Mouse (Mus musculus): ENCODE results near the gene Tm7sf2. TPM values are rescaled to one million over a fixed set of nuclear protein-coding genes. Genes with fewer than 3 reads are reported as not detected.

Tm7sf2 gene
- total and polyA plus RNA-seq, 3 experiments = 7.6 to 13.1 TPM; not detected in 1

- Histone ChIP-seq H3K4me1 (ENCODE audit: control insufficient read depth in 1 of 2, insufficient read depth in 2 of 2, low read length in 2 of 2) (peaks cover 4 to 25% of the 10 kb centered on the region in 2 experiments; a peak in 3 of 4 replicates), H3K4me3 (ENCODE audit: control insufficient read depth in 1 of 2, insufficient read depth in 1 of 2, low read depth in 2 of 2, low read length in 2 of 2) (no peak overlapping the region), H3K27ac (ENCODE audit: control insufficient read depth, low read depth, low read length) (no peak overlapping the region), H3K9me3 (replicated peaks; ENCODE audit: insufficient read depth, low read length) (no peaks in the 10 kb centered on the region), H3K27me3 (ENCODE audit: control insufficient read depth in 1 of 2, insufficient read depth in 2 of 2, low read length in 2 of 2) (no peaks in the 10 kb centered on the region), H3K36me3 (ENCODE audit: control insufficient read depth in 1 of 2, insufficient read depth in 2 of 2, low read length in 2 of 2) (peaks cover 0 to 18% of the 10 kb centered on the region in 2 experiments; a peak in 2 of 4 replicates), H3K9ac (ENCODE audit: control insufficient read depth, low read depth, low read length, poor library complexity, severe bottlenecking) (no peak overlapping the region), H3K79me2 (ENCODE audit: control insufficient read depth, insufficient read depth, low read length, poor library complexity) (peaks cover 10% of the 10 kb centered on the region)
- no peak for DNase-seq (ENCODE audit: low read depth, low spot score)
- no peak for TF ChIP-seq CTCF (IDR thresholded peaks at IDR 0.05 in 2 of 3, conservative IDR thresholded peaks at IDR 0.05 in 1 of 3; ENCODE audit: control insufficient read depth in 1 of 3, insufficient read depth in 1 of 3, low read depth in 2 of 3, low read length in 3 of 3, poor library complexity in 1 of 3, severe bottlenecking in 1 of 3)
- TF ChIP-seq HCFC1 (IDR thresholded peaks at IDR 0.05; ENCODE audit: low read depth, low read length) = no peak
- TF ChIP-seq KAT2A (conservative IDR thresholded peaks at IDR 0.05; ENCODE audit: low read depth, low read length) = no peak
- no peak for TF ChIP-seq TAL1 (IDR thresholded peaks at IDR 0.05; ENCODE audit: low read length)
- TF ChIP-seq TBP (IDR thresholded peaks at IDR 0.05; ENCODE audit: low read depth, low read length) = no peak
- TF ChIP-seq USF1 (IDR thresholded peaks at IDR 0.05; ENCODE audit: low read depth, low read length) = no peak
- no peak for TF ChIP-seq MYB (IDR thresholded peaks at IDR 0.05; ENCODE audit: low read depth, low read length)
- no peak for TF ChIP-seq JUND (IDR thresholded peaks at IDR 0.05; ENCODE audit: low read depth, low read length)
- TF ChIP-seq GABPA (IDR thresholded peaks at IDR 0.05; ENCODE audit: low read depth, low read length) = no peak
- no peak for TF ChIP-seq CHD1 (IDR thresholded peaks at IDR 0.05; ENCODE audit: low read depth, low read length)
- TF ChIP-seq POLR2AphosphoS2 (IDR thresholded peaks at IDR 0.05; ENCODE audit: low read length) = no peak
- TF ChIP-seq SIN3A (IDR thresholded peaks at IDR 0.05; ENCODE audit: low read length) = no peak
- TF ChIP-seq ELF1 (IDR thresholded peaks at IDR 0.05; ENCODE audit: low read depth, low read length) = no peak
- TF ChIP-seq GATA1 (IDR thresholded peaks at IDR 0.05; ENCODE audit: low read depth, low read length) = no peak
- no peak for TF ChIP-seq ZC3H11A (IDR thresholded peaks at IDR 0.05; ENCODE audit: low read depth, low read length)
- TF ChIP-seq ZMIZ1 (IDR thresholded peaks at IDR 0.05; ENCODE audit: low read depth, low read length) = no peak
- TF ChIP-seq NELFE (IDR thresholded peaks at IDR 0.05; ENCODE audit: low read depth, low read length) = no peak
- no peak for TF ChIP-seq ETS1 (IDR thresholded peaks at IDR 0.05; ENCODE audit: low read depth, low read length)
- no peak for TF ChIP-seq RCOR1 (IDR thresholded peaks at IDR 0.05; ENCODE audit: low read depth, low read length)
- TF ChIP-seq ZKSCAN1 (IDR thresholded peaks at IDR 0.05; ENCODE audit: low read depth, low read length) = no peak
Observed at GRCm38 (mm10) chr19:6013691-6014090, 54.5 kb downstream of the Tm7sf2 start.

Other genes with a start within 250 kb of the Tm7sf2 start
- gene Frmd8, start 193.1 kb downstream of the Tm7sf2 start, total RNA-seq (2012; rRNA removed) = 20.8 and 22.8 TPM in 2 replicates
- 10 to 100 TPM in 1 of 2 experiments, not detected in 1; 34.4 TPM for gene Frmd8, start 193.1 kb downstream of the Tm7sf2 start, polyA plus RNA-seq (2012; ENCODE audit: insufficient read depth in 1 of 2, insufficient read length in 2 of 2, low read depth in 1 of 2, low replicate concordance in 2 of 2, missing spikeins in 1 of 2)
- 20.7 and 23.5 TPM in 2 replicates for gene Slc25a45, start 190.6 kb downstream of the Tm7sf2 start, total RNA-seq (2012; rRNA removed)
- 10 to 100 TPM in 1 of 2 experiments, not detected in 1; 30.7 TPM for gene Slc25a45, start 190.6 kb downstream of the Tm7sf2 start, polyA plus RNA-seq (2012; ENCODE audit: insufficient read depth in 1 of 2, insufficient read length in 2 of 2, low read depth in 1 of 2, low replicate concordance in 2 of 2, missing spikeins in 1 of 2)
- gene Tigd3, start 174.2 kb downstream of the Tm7sf2 start, total RNA-seq (2012; rRNA removed) = 1.9 and 2.1 TPM in 2 replicates
- 1 to 10 TPM in 1 of 2 experiments, not detected in 1; 2.2 TPM for gene Tigd3, start 174.2 kb downstream of the Tm7sf2 start, polyA plus RNA-seq (2012; ENCODE audit: insufficient read depth in 1 of 2, insufficient read length in 2 of 2, low read depth in 1 of 2, low replicate concordance in 2 of 2, missing spikeins in 1 of 2)
- 45.7 and 58.6 TPM in 2 replicates for gene Dpf2, start 155.4 kb downstream of the Tm7sf2 start, total RNA-seq (2012; rRNA removed)
- 100 to 1,000 TPM; 133 to 166 TPM for gene Dpf2, start 155.4 kb downstream of the Tm7sf2 start, polyA plus RNA-seq (2012; ENCODE audit: insufficient read depth in 1 of 2, insufficient read length in 2 of 2, low read depth in 1 of 2, low replicate concordance in 2 of 2, missing spikeins in 1 of 2)
- gene Cdc42ep2, start 143.6 kb downstream of the Tm7sf2 start, total RNA-seq (2012; rRNA removed) = 0.75 and 1.1 TPM in 2 replicates
- 1 to 10 TPM in 1 of 2 experiments, not detected in 1; 1.7 TPM for gene Cdc42ep2, start 143.6 kb downstream of the Tm7sf2 start, polyA plus RNA-seq (2012; ENCODE audit: insufficient read depth in 1 of 2, insufficient read length in 2 of 2, low read depth in 1 of 2, low replicate concordance in 2 of 2, missing spikeins in 1 of 2)
- gene Pola2, start 104.2 kb downstream of the Tm7sf2 start, total RNA-seq (2012; rRNA removed) = 75.3 and 77.3 TPM in 2 replicates
- gene Pola2, start 104.2 kb downstream of the Tm7sf2 start, polyA plus RNA-seq (2012; ENCODE audit: insufficient read depth in 1 of 2, insufficient read length in 2 of 2, low read depth in 1 of 2, low replicate concordance in 2 of 2, missing spikeins in 1 of 2) = 100 to 1,000 TPM in 1 of 2 experiments, 10 to 100 TPM in 1; 99.4 to 126 TPM
- not detected in 2 replicates for gene Slc22a20, start 82.2 kb downstream of the Tm7sf2 start, total RNA-seq (2012; rRNA removed)
- not detected for gene Slc22a20, start 82.2 kb downstream of the Tm7sf2 start, polyA plus RNA-seq (2012; ENCODE audit: insufficient read depth in 1 of 2, insufficient read length in 2 of 2, low read depth in 1 of 2, low replicate concordance in 2 of 2, missing spikeins in 1 of 2)
- gene Capn1, start 52.5 kb downstream of the Tm7sf2 start, total RNA-seq (2012; rRNA removed) = 42.5 and 43.4 TPM in 2 replicates
- gene Capn1, start 52.5 kb downstream of the Tm7sf2 start, polyA plus RNA-seq (2012; ENCODE audit: insufficient read depth in 1 of 2, insufficient read length in 2 of 2, low read depth in 1 of 2, low replicate concordance in 2 of 2, missing spikeins in 1 of 2) = 10 to 100 TPM in 1 of 2 experiments, not detected in 1; 75.2 TPM
- 12.5 and 14.3 TPM in 2 replicates for gene Syvn1, start 21.8 kb downstream of the Tm7sf2 start, total RNA-seq (2012; rRNA removed)
- gene Syvn1, start 21.8 kb downstream of the Tm7sf2 start, polyA plus RNA-seq (2012; ENCODE audit: insufficient read depth in 1 of 2, insufficient read length in 2 of 2, low read depth in 1 of 2, low replicate concordance in 2 of 2, missing spikeins in 1 of 2) = 10 to 100 TPM in 1 of 2 experiments, not detected in 1; 55.0 TPM
- 65.1 and 81.6 TPM in 2 replicates for gene Mrpl49, start 10.6 kb downstream of the Tm7sf2 start, total RNA-seq (2012; rRNA removed)
- gene Mrpl49, start 10.6 kb downstream of the Tm7sf2 start, polyA plus RNA-seq (2012; ENCODE audit: insufficient read depth in 1 of 2, insufficient read length in 2 of 2, low read depth in 1 of 2, low replicate concordance in 2 of 2, missing spikeins in 1 of 2) = 10 to 100 TPM in 1 of 2 experiments, not detected in 1; 98.7 TPM
- 2,020 and 2,413 TPM in 2 replicates for gene Fau, start 10.5 kb downstream of the Tm7sf2 start, total RNA-seq (2012; rRNA removed)
- 1,000 to 10,000 TPM in 1 of 2 experiments, not detected in 1; 2,967 TPM for gene Fau, start 10.5 kb downstream of the Tm7sf2 start, polyA plus RNA-seq (2012; ENCODE audit: insufficient read depth in 1 of 2, insufficient read length in 2 of 2, low read depth in 1 of 2, low replicate concordance in 2 of 2, missing spikeins in 1 of 2)
- gene Znhit2, start 7.2 kb downstream of the Tm7sf2 start, total RNA-seq (2012; rRNA removed) = 26.3 and 37.3 TPM in 2 replicates
- 10 to 100 TPM in 1 of 2 experiments, not detected in 1; 27.0 TPM for gene Znhit2, start 7.2 kb downstream of the Tm7sf2 start, polyA plus RNA-seq (2012; ENCODE audit: insufficient read depth in 1 of 2, insufficient read length in 2 of 2, low read depth in 1 of 2, low replicate concordance in 2 of 2, missing spikeins in 1 of 2)
- 29.4 and 30.9 TPM in 2 replicates for gene Vps51, start 8.9 kb upstream of the Tm7sf2 start, total RNA-seq (2012; rRNA removed)
- gene Vps51, start 8.9 kb upstream of the Tm7sf2 start, polyA plus RNA-seq (2012; ENCODE audit: insufficient read depth in 1 of 2, insufficient read length in 2 of 2, low read depth in 1 of 2, low replicate concordance in 2 of 2, missing spikeins in 1 of 2) = 10 to 100 TPM in 1 of 2 experiments, not detected in 1; 60.5 TPM
- not detected in 2 replicates for gene Tmem262, start 11.7 kb upstream of the Tm7sf2 start, total RNA-seq (2012; rRNA removed)
- under 1 TPM in 1 of 2 experiments, not detected in 1; 0.18 TPM for gene Tmem262, start 11.7 kb upstream of the Tm7sf2 start, polyA plus RNA-seq (2012; ENCODE audit: insufficient read depth in 1 of 2, insufficient read length in 2 of 2, low read depth in 1 of 2, low replicate concordance in 2 of 2, missing spikeins in 1 of 2)
- 0.42 and 0.65 TPM in 2 replicates for gene Gm28374, start 13.9 kb upstream of the Tm7sf2 start, total RNA-seq (2012; rRNA removed)
- under 1 TPM in 1 of 2 experiments, not detected in 1; 0.46 TPM for gene Gm28374, start 13.9 kb upstream of the Tm7sf2 start, polyA plus RNA-seq (2012; ENCODE audit: insufficient read depth in 1 of 2, insufficient read length in 2 of 2, low read depth in 1 of 2, low replicate concordance in 2 of 2, missing spikeins in 1 of 2)
- gene Zfpl1, start 16.6 kb upstream of the Tm7sf2 start, total RNA-seq (2012; rRNA removed) = 36.6 and 40.1 TPM in 2 replicates
- gene Zfpl1, start 16.6 kb upstream of the Tm7sf2 start, polyA plus RNA-seq (2012; ENCODE audit: insufficient read depth in 1 of 2, insufficient read length in 2 of 2, low read depth in 1 of 2, low replicate concordance in 2 of 2, missing spikeins in 1 of 2) = 10 to 100 TPM in 1 of 2 experiments, not detected in 1; 56.4 TPM
- gene Cdca5, start 16.6 kb upstream of the Tm7sf2 start, total RNA-seq (2012; rRNA removed) = 41.1 and 48.5 TPM in 2 replicates
- gene Cdca5, start 16.6 kb upstream of the Tm7sf2 start, polyA plus RNA-seq (2012; ENCODE audit: insufficient read depth in 1 of 2, insufficient read length in 2 of 2, low read depth in 1 of 2, low replicate concordance in 2 of 2, missing spikeins in 1 of 2) = 10 to 100 TPM in 1 of 2 experiments, not detected in 1; 56.5 TPM
- gene AC131692.1, start 26.0 kb upstream of the Tm7sf2 start, total RNA-seq (2012; rRNA removed) = 0.39 and 0.49 TPM in 2 replicates
- gene AC131692.1, start 26.0 kb upstream of the Tm7sf2 start, polyA plus RNA-seq (2012; ENCODE audit: insufficient read depth in 1 of 2, insufficient read length in 2 of 2, low read depth in 1 of 2, low replicate concordance in 2 of 2, missing spikeins in 1 of 2) = 1 to 10 TPM in 1 of 2 experiments, not detected in 1; 2.9 TPM
- 0.20 and 0.35 TPM in 2 replicates for gene Naaladl1, start 37.4 kb upstream of the Tm7sf2 start, total RNA-seq (2012; rRNA removed)
- 1 to 10 TPM in 1 of 2 experiments, not detected in 1; 1.7 TPM for gene Naaladl1, start 37.4 kb upstream of the Tm7sf2 start, polyA plus RNA-seq (2012; ENCODE audit: insufficient read depth in 1 of 2, insufficient read length in 2 of 2, low read depth in 1 of 2, low replicate concordance in 2 of 2, missing spikeins in 1 of 2)
- 34.0 and 44.4 TPM in 2 replicates for gene Sac3d1, start 50.3 kb upstream of the Tm7sf2 start, total RNA-seq (2012; rRNA removed)
- gene Sac3d1, start 50.3 kb upstream of the Tm7sf2 start, polyA plus RNA-seq (2012; ENCODE audit: insufficient read depth in 1 of 2, insufficient read length in 2 of 2, low read depth in 1 of 2, low replicate concordance in 2 of 2, missing spikeins in 1 of 2) = 10 to 100 TPM in 1 of 2 experiments, not detected in 1; 49.3 TPM
- 14.9 and 20.4 TPM in 2 replicates for gene Snx15, start 59.9 kb upstream of the Tm7sf2 start, total RNA-seq (2012; rRNA removed)
- gene Snx15, start 59.9 kb upstream of the Tm7sf2 start, polyA plus RNA-seq (2012; ENCODE audit: insufficient read depth in 1 of 2, insufficient read length in 2 of 2, low read depth in 1 of 2, low replicate concordance in 2 of 2, missing spikeins in 1 of 2) = 10 to 100 TPM in 1 of 2 experiments, not detected in 1; 35.3 TPM
- 0.19 TPM in 1 of 2 replicates, not detected in the other for gene Batf2, start 72.6 kb upstream of the Tm7sf2 start, total RNA-seq (2012; rRNA removed)
- gene Batf2, start 72.6 kb upstream of the Tm7sf2 start, polyA plus RNA-seq (2012; ENCODE audit: insufficient read depth in 1 of 2, insufficient read length in 2 of 2, low read depth in 1 of 2, low replicate concordance in 2 of 2, missing spikeins in 1 of 2) = under 1 TPM in 1 of 2 experiments, not detected in 1; 0.60 TPM
- 47.2 and 53.8 TPM in 2 replicates for gene Arl2, start 73.2 kb upstream of the Tm7sf2 start, total RNA-seq (2012; rRNA removed)
- 100 to 1,000 TPM in 1 of 2 experiments, not detected in 1; 111 TPM for gene Arl2, start 73.2 kb upstream of the Tm7sf2 start, polyA plus RNA-seq (2012; ENCODE audit: insufficient read depth in 1 of 2, insufficient read length in 2 of 2, low read depth in 1 of 2, low replicate concordance in 2 of 2, missing spikeins in 1 of 2)
- gene Majin, start 116.0 kb upstream of the Tm7sf2 start, total RNA-seq (2012; rRNA removed) = not detected in 2 replicates
- gene Majin, start 116.0 kb upstream of the Tm7sf2 start, polyA plus RNA-seq (2012; ENCODE audit: insufficient read depth in 1 of 2, insufficient read length in 2 of 2, low read depth in 1 of 2, low replicate concordance in 2 of 2, missing spikeins in 1 of 2) = not detected
- not detected in 2 replicates for gene Gpha2, start 158.0 kb upstream of the Tm7sf2 start, total RNA-seq (2012; rRNA removed)
- under 1 TPM in 1 of 2 experiments, not detected in 1; 0.19 TPM for gene Gpha2, start 158.0 kb upstream of the Tm7sf2 start, polyA plus RNA-seq (2012; ENCODE audit: insufficient read depth in 1 of 2, insufficient read length in 2 of 2, low read depth in 1 of 2, low replicate concordance in 2 of 2, missing spikeins in 1 of 2)
- 10.4 and 14.7 TPM in 2 replicates for gene Ppp2r5b, start 167.5 kb upstream of the Tm7sf2 start, total RNA-seq (2012; rRNA removed)
- 10 to 100 TPM in 1 of 2 experiments, not detected in 1; 15.6 TPM for gene Ppp2r5b, start 167.5 kb upstream of the Tm7sf2 start, polyA plus RNA-seq (2012; ENCODE audit: insufficient read depth in 1 of 2, insufficient read length in 2 of 2, low read depth in 1 of 2, low replicate concordance in 2 of 2, missing spikeins in 1 of 2)
- 7.9 and 10.6 TPM in 2 replicates for gene Atg2a, start 173.3 kb upstream of the Tm7sf2 start, total RNA-seq (2012; rRNA removed)
- gene Atg2a, start 173.3 kb upstream of the Tm7sf2 start, polyA plus RNA-seq (2012; ENCODE audit: insufficient read depth in 1 of 2, insufficient read length in 2 of 2, low read depth in 1 of 2, low replicate concordance in 2 of 2, missing spikeins in 1 of 2) = 10 to 100 TPM in 1 of 2 experiments, not detected in 1; 21.7 TPM
- 57.8 and 65.9 TPM in 2 replicates for gene Ehd1, start 208.4 kb upstream of the Tm7sf2 start, total RNA-seq (2012; rRNA removed)
- gene Ehd1, start 208.4 kb upstream of the Tm7sf2 start, polyA plus RNA-seq (2012; ENCODE audit: insufficient read depth in 1 of 2, insufficient read length in 2 of 2, low read depth in 1 of 2, low replicate concordance in 2 of 2, missing spikeins in 1 of 2) = 100 to 1,000 TPM in 1 of 2 experiments, not detected in 1; 105 TPM
- gene Cdc42bpg, start 238.1 kb upstream of the Tm7sf2 start, total RNA-seq (2012; rRNA removed) = 2.0 and 2.6 TPM in 2 replicates
- 1 to 10 TPM in 1 of 2 experiments, not detected in 1; 4.5 TPM for gene Cdc42bpg, start 238.1 kb upstream of the Tm7sf2 start, polyA plus RNA-seq (2012; ENCODE audit: insufficient read depth in 1 of 2, insufficient read length in 2 of 2, low read depth in 1 of 2, low replicate concordance in 2 of 2, missing spikeins in 1 of 2)

All from MEL (cell line).